Mouse (Mus musculus) stomach, postnatal 0 days (tissue): ENCODE measurements at regions not wholly inside any gene's neighbourhood (a gene's known extent, or its start where the extent isn't known, plus 50 kb on each side); places are given as distances from the start of the nearest gene placed in this dataset.
"Not testable (repeated sequence)": the region's sequence is repeated elsewhere in the genome, so short reads cannot be mapped to it uniquely, and the experiment has no call there.

Experiments
- ATAC-seq: fragments of 200-750 bp; cut with Nextera tagmentation; 2 replicates; pipeline ENCODE4 v1.8.0; 2017; ENCODE audit not compliant: low FRiP score, low TSS enrichment
- DNase-seq: peaks from one replicate; pipeline ENCODE4 v3.0.0-alpha.2; 2016; ENCODE audit warnings: low spot score
- H3K27ac ChIP-seq: fragments of 300-500 bp; sonication (generic); replicated peaks from 2 replicates; pipeline ENCODE4 v1.5.1; 2014; ENCODE audit warnings: mild to moderate bottlenecking, control low read depth
- H3K27me3 ChIP-seq: fragments of 300-500 bp; sonication (generic); 2 replicates; pipeline ENCODE4 v1.6.1; 2014; ENCODE audit warnings: low read length; ENCODE audit not compliant: control insufficient read depth, insufficient read depth
- H3K36me3 ChIP-seq: fragments of 300-500 bp; sonication (generic); 2 replicates; pipeline ENCODE4 v1.6.1; 2014; ENCODE audit warnings: low read length, mixed read lengths; ENCODE audit not compliant: control insufficient read depth, insufficient read depth
- H3K4me1 ChIP-seq: fragments of 300-500 bp; sonication (generic); replicated peaks from 2 replicates; pipeline ENCODE4 v1.6.1; 2014; ENCODE audit warnings: antibody characterized with exemption; ENCODE audit not compliant: control insufficient read depth, insufficient read depth
- H3K4me2 ChIP-seq: fragments of 300-500 bp; sonication (generic); replicated peaks from 2 replicates; pipeline ENCODE4 v1.6.1; 2014; ENCODE audit warnings: low read depth, mild to moderate bottlenecking, control low read depth, moderate library complexity
- H3K4me3 ChIP-seq: fragments of 300-500 bp; sonication (generic); 2 replicates; pipeline ENCODE4 v1.5.1; 2014; ENCODE audit warnings: low read depth, low read length, control low read depth
- H3K9ac ChIP-seq: fragments of 300-500 bp; sonication (generic); 2 replicates; pipeline ENCODE4 v1.6.1; 2014; ENCODE audit warnings: mild to moderate bottlenecking, low read length, control low read depth, mixed read lengths
- H3K9me3 ChIP-seq: fragments of 300-500 bp; sonication (generic); 2 replicates; pipeline ENCODE4 v1.6.1; 2016; ENCODE audit warnings: low read length; ENCODE audit not compliant: control insufficient read depth
- CTCF ChIP-seq: IDR thresholded peaks from 2 replicates; pipeline ENCODE4 v1.5.1; 2016; ENCODE audit warnings: antibody characterized with exemption, low read depth, mild to moderate bottlenecking, moderate library complexity
- EP300 ChIP-seq: optimal IDR thresholded peaks from 2 replicates; pipeline ENCODE3; 2016; ENCODE audit warnings: antibody characterized with exemption
- WGBS: fragments of 180-500 bp; shearing (Covaris S2); extraction: QIAGEN DNeasy Blood & Tissue Kit; methylation state at CpG from one replicate; pipeline ENCODE4 v1.1.7; 2014; 5-methylcytosine and 5-hydroxymethylcytosine counted together

DNA sequence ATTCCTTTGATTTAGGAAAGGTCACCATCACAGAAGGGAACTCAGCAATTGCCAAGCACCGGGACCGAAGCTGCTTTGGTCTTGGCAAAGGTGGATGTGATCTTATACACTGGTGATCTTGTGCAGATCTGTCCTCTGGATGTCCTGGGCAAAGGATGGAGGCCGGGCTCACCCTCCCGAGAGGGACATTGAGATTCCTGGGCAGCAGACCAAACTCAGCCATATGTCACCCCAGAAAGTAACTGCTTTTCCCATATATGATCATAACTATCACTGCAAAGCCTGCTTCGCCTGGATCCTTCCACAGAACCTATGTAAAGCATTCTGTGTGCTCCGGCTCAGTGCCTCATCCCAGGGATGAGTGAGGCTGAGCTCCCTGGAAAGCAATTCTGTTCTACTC, 96.3 kb upstream of the Pou3f3 start:
- no peak for DNase-seq
- H3K4me3 ChIP-seq: no peak overlapping the region
- H3K4me1 ChIP-seq: no peaks in the 10 kb centered on the region
- no peaks in the 10 kb centered on the region for H3K9me3 ChIP-seq
- H3K36me3 ChIP-seq: no peaks in the 10 kb centered on the region
- ATAC-seq: no peak
- no peaks in the 10 kb centered on the region for H3K27me3 ChIP-seq
- no peak overlapping the region for H3K4me2 ChIP-seq
- H3K9ac ChIP-seq: no peak overlapping the region
- 64% methylated on average over 6 of the region's 6 CpGs for WGBS
- TF ChIP-seq CTCF (no peak), EP300 (no peak)
- no peak overlapping the region for H3K27ac ChIP-seq

- H3K27me3 ChIP-seq: no peaks in the 10 kb centered on the region
- no peak for ATAC-seq
- TF ChIP-seq EP300: no peak
- no peak for TF ChIP-seq CTCF
- H3K4me2 ChIP-seq: no peak overlapping the region
- H3K9ac ChIP-seq: no peak overlapping the region
- H3K4me1 ChIP-seq: no peaks in the 10 kb centered on the region
- H3K4me3 ChIP-seq: no peak overlapping the region
- H3K36me3 ChIP-seq: no peaks in the 10 kb centered on the region
- 78% methylated on average over 7 of the region's 7 CpGs for WGBS
- H3K27ac ChIP-seq: no peak overlapping the region
- H3K9me3 ChIP-seq: no peaks in the 10 kb centered on the region
- DNase-seq: no peak
Measured at GRCm38 (mm10) chr1:42606251-42606650, 89.3 kb upstream of the Pou3f3 start.

DNA sequence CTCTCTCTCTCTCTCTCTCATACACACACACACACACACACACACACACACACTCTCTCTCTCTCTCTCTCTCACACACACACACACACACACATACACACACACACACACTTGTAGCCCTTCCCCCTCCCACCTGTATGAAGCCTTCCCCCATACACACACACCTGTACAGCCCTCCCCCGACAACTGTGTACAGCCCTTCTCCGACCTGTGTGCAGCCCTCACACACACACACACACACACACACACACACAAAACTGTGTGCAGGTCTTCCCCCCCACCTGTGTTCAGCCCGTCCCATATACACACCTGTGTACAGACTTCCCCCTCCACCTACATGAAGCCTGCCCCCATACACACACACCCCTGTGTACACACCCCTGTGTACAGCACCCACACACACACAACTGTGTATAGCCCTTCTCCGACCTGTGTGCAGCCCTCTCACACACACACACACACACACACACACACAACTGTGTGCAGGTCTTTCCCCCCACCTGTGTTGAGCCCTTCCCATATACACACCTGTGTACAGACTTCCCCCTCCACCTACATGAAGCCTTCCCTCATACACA, 88.0 kb upstream of the Pou3f3 start:
- 96% methylated on average over 4 of the region's 4 CpGs for WGBS
- not testable (repeated sequence) for H3K4me1 ChIP-seq, H3K36me3 ChIP-seq, H3K27me3 ChIP-seq, H3K4me2 ChIP-seq, H3K27ac ChIP-seq, H3K9me3 ChIP-seq, ATAC-seq, DNase-seq, H3K9ac ChIP-seq, H3K4me3 ChIP-seq

GRCm38 (mm10) chr1:42623766-42624165, 71.8 kb upstream of the Pou3f3 start:
- Histone ChIP-seq H3K27me3 (no peaks in the 10 kb centered on the region), H3K4me1 (no peaks in the 10 kb centered on the region), H3K9me3 (no peaks in the 10 kb centered on the region), H3K27ac (no peak overlapping the region), H3K4me3 (no peak overlapping the region), H3K4me2 (no peak overlapping the region), H3K36me3 (no peaks in the 10 kb centered on the region), H3K9ac (no peak overlapping the region)
- DNase-seq (no peak), ATAC-seq (no peak)
- TF ChIP-seq EP300: no peak
- TF ChIP-seq CTCF: no peak
- WGBS: 71% methylated on average over 6 of the region's 6 CpGs

DNA sequence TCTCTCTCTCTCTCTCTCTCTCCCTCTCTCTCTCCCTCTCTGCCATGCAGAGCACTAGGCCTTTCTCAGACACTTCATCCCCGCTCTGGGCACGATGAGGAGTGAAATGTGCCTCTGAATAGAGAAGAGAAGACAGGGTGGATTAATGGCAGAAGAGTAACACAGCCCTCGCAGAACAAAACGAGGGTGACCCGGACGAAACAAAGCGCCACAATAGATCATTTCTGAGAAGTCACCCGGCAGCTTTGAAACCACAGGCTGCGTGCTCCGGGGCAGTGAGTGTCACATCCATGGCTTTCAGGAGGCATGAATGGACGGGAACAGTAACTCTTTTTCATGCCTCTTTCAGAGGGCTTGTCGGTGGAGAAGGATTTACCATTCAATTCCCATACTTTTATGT, 66.8 kb upstream of the Pou3f3 start:
- H3K9ac ChIP-seq: no peak overlapping the region
- DNase-seq (no peak), ATAC-seq (no peak)
- H3K36me3 ChIP-seq: no peaks in the 10 kb centered on the region
- TF ChIP-seq EP300: no peak
- no peak for TF ChIP-seq CTCF
- H3K9me3 ChIP-seq: no peaks in the 10 kb centered on the region
- no peaks in the 10 kb centered on the region for H3K27me3 ChIP-seq
- no peak overlapping the region for H3K27ac ChIP-seq
- H3K4me3 ChIP-seq: no peak overlapping the region
- H3K4me1 ChIP-seq: no peaks in the 10 kb centered on the region
- no peak overlapping the region for H3K4me2 ChIP-seq
- 42% methylated on average over 12 of the region's 12 CpGs for WGBS

DNA sequence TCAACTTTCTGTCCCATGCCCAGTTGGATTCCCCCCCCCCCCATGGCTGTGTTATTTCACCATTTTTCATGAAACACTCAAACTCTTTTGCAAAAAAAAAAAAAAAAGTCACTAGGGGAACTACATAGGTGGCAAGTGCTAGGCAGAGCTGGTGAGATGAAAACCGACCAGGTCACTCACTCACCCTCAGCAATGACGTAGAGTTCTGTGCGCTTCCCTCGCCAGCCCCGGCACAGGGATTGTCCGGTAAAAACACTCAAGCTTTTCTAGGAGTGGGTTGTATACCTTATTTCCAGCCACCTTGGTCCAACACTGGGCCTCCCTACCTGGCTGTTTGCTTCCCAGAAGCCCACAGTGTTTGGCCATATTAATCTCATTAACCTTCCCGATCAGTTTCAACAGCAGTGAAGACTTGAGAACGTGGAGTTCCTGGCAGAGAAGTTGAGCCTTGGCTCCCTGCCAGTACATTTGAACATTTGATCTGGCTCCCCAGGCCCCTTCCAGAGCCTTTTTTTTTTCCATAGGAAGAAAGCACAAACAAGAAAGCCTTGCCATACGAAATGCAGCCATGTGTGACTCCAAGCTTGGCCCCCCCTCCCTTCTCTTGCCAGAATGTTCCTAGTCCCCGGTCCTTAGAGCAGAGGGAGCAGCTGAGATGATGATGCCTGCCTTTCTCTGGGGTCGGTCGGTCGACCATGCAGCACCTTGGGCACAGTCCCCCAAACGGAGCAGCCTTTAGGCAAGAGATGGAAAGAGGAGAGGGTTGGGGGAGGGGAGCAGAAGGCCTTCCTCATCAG, 65.9 kb upstream of the Pou3f3 start:
- Histone ChIP-seq H3K36me3 (no peaks in the 10 kb centered on the region), H3K9ac (no peak overlapping the region), H3K27me3 (no peaks in the 10 kb centered on the region), H3K4me2 (no peak overlapping the region), H3K9me3 (no peaks in the 10 kb centered on the region), H3K27ac (no peak overlapping the region), H3K4me3 (no peak overlapping the region), H3K4me1 (no peaks in the 10 kb centered on the region)
- ATAC-seq: no peak
- whole genome bisulfite sequencing: 42% methylated on average over 14 of the region's 14 CpGs
- TF ChIP-seq EP300: no peak
- TF ChIP-seq CTCF: no peak
- peak; percentile 24 for DNase-seq
